Mouse (Mus musculus) cortical plate, adult 2 months (tissue): Measurements from ENCODE around the gene Cd24a.

Experiments used
- CTCF ChIP-seq: fragments of 200-500 bp; IDR thresholded peaks from 2 replicates; pipeline ENCODE4 v1.5.1; 2011; ENCODE audit warnings: mild to moderate bottlenecking, control low read depth, low read length; ENCODE audit not compliant: insufficient read depth; ENCODE audit errors: extremely low read depth
- POLR2A ChIP-seq: fragments of 200-500 bp; IDR thresholded peaks from 2 replicates; pipeline ENCODE4 v1.6.1; 2011; ENCODE audit warnings: mild to moderate bottlenecking, low read length, control low read depth; ENCODE audit not compliant: insufficient read depth; ENCODE audit errors: extremely low read depth

GRCm38 (mm10) chr10:43593182-43593581, 15.1 kb downstream of the Cd24a start:
- no peak for TF ChIP-seq POLR2A
- TF ChIP-seq CTCF, result no peak
